Mouse (Mus musculus): ENCODE data around the gene Gm11032. TPM values are rescaled to one million over a fixed set of nuclear protein-coding genes. Genes with fewer than 3 reads are reported as not detected.
"Not testable (repeated sequence)": the region's sequence is repeated elsewhere in the genome, so short reads cannot be mapped to it uniquely, and the experiment has no call there.

Gm11032 gene
- polyA plus RNA-seq, 1 experiment: not detected

GRCm38 (mm10) chr11:4637534-4638234, 17.8 kb downstream of the Gm11032 start, which contains the start of gene Ascc2:
Ascc2 (plus strand) TSS chr11:4637747.
- Histone ChIP-seq H3K27me3 (ENCODE audit: control insufficient read depth, insufficient read depth, low read length) (no peaks in the 10 kb centered on the region), H3K27ac (ENCODE audit: insufficient read depth, low read depth, low read length) (peak within 1 kb of the TSS; percentile 80), H3K4me1 (ENCODE audit: control insufficient read depth, insufficient read depth, insufficient read length, low read length) (peaks cover 11% of the 10 kb centered on the region; the same call in 1 of the 2 replicates), H3K36me3 (ENCODE audit: control insufficient read depth, insufficient read depth, low read length) (peaks cover 8% of the 10 kb centered on the region; the same call in 1 of the 2 replicates), H3K4me3 (ENCODE audit: low read depth, low read length) (peak within 1 kb of the TSS; percentile 86)
- TF ChIP-seq POLR2A (IDR thresholded peaks at IDR 0.05; ENCODE audit: low read depth, low read length) (peak; percentile 61), CTCF (IDR thresholded peaks at IDR 0.05; ENCODE audit: extremely low read depth, insufficient read length, insufficient replicate concordance, low read depth, low read length) (no peak)
- WGBS: under 1% methylated on average over 35 of the region's 35 CpGs

- TF ChIP-seq CTCF (IDR thresholded peaks at IDR 0.05; ENCODE audit: extremely low read depth, insufficient read length, insufficient replicate concordance, low read depth, low read length): no peak
- TF ChIP-seq POLR2A (IDR thresholded peaks at IDR 0.05; ENCODE audit: low read depth, low read length): no peak
- Histone ChIP-seq H3K36me3 (ENCODE audit: control insufficient read depth, insufficient read depth, low read length) (peaks cover 8% of the 10 kb centered on the region; the same call in 1 of the 2 replicates), H3K27ac (ENCODE audit: insufficient read depth, low read depth, low read length) (peak overlapping the region; percentile 80), H3K4me3 (ENCODE audit: low read depth, low read length) (peak overlapping the region; percentile 23; the same call in 1 of the 2 replicates), H3K27me3 (ENCODE audit: control insufficient read depth, insufficient read depth, low read length) (no peaks in the 10 kb centered on the region), H3K4me1 (ENCODE audit: control insufficient read depth, insufficient read depth, insufficient read length, low read length) (peaks cover 11% of the 10 kb centered on the region; the same call in 1 of the 2 replicates)
- WGBS: 4% methylated on average over 7 of the region's 7 CpGs
These were observed 18.4 kb downstream of the Gm11032 start for GRCm38 (mm10) chr11:4638261-4638660.

- Histone ChIP-seq H3K27me3 (ENCODE audit: control insufficient read depth, insufficient read depth, low read length) (no peaks in the 10 kb centered on the region), H3K4me1 (ENCODE audit: control insufficient read depth, insufficient read depth, insufficient read length, low read length) (peaks cover 11% of the 10 kb centered on the region; the same call in 1 of the 2 replicates)
These were observed 21.3 kb downstream of the Gm11032 start for GRCm38 (mm10) chr11:4641185-4641584.

GRCm38 (mm10) chr11:4643722-4644121, 23.9 kb downstream of the Gm11032 start:
- Histone ChIP-seq H3K36me3 (ENCODE audit: control insufficient read depth, insufficient read depth, low read length) (peaks cover 30% of the 10 kb centered on the region), H3K4me3 (ENCODE audit: low read depth, low read length) (no peak overlapping the region), H3K4me1 (ENCODE audit: control insufficient read depth, insufficient read depth, insufficient read length, low read length) (peaks cover 6% of the 10 kb centered on the region; the same call in 1 of the 2 replicates), H3K27me3 (ENCODE audit: control insufficient read depth, insufficient read depth, low read length) (no peaks in the 10 kb centered on the region), H3K27ac (ENCODE audit: insufficient read depth, low read depth, low read length) (no peak overlapping the region)
- 83% methylated on average over 5 of the region's 5 CpGs for WGBS
- TF ChIP-seq CTCF (IDR thresholded peaks at IDR 0.05; ENCODE audit: extremely low read depth, insufficient read length, insufficient replicate concordance, low read depth, low read length) (no peak), POLR2A (IDR thresholded peaks at IDR 0.05; ENCODE audit: low read depth, low read length) (no peak)

More at GRCm38 (mm10) chr11:4641185-4641584, 21.3 kb downstream of the Gm11032 start:
- TF ChIP-seq CTCF (IDR thresholded peaks at IDR 0.05; ENCODE audit: extremely low read depth, insufficient read length, insufficient replicate concordance, low read depth, low read length) (no peak), POLR2A (IDR thresholded peaks at IDR 0.05; ENCODE audit: low read depth, low read length) (no peak)
- Histone ChIP-seq H3K36me3 (ENCODE audit: control insufficient read depth, insufficient read depth, low read length) (peaks cover 11% of the 10 kb centered on the region), H3K4me3 (ENCODE audit: low read depth, low read length) (no peak overlapping the region), H3K27ac (ENCODE audit: insufficient read depth, low read depth, low read length) (no peak overlapping the region)

GRCm38 (mm10) chr11:4645180-4645579, 25.3 kb downstream of the Gm11032 start:
- H3K4me1 ChIP-seq (ENCODE audit: control insufficient read depth, insufficient read depth, insufficient read length, low read length); H3K4me3 ChIP-seq (ENCODE audit: low read depth, low read length); H3K27ac ChIP-seq (ENCODE audit: insufficient read depth, low read depth, low read length); H3K27me3 ChIP-seq (ENCODE audit: control insufficient read depth, insufficient read depth, low read length): not testable (repeated sequence)
- 86% methylated on average over 6 of the region's 6 CpGs for WGBS
- H3K36me3 ChIP-seq (ENCODE audit: control insufficient read depth, insufficient read depth, low read length): peaks cover 43% of the 10 kb centered on the region

GRCm38 (mm10) chr11:4646409-4646808, 26.5 kb downstream of the Gm11032 start:
- WGBS: 83% methylated on average over 9 of the region's 9 CpGs
- H3K36me3 ChIP-seq (ENCODE audit: control insufficient read depth, insufficient read depth, low read length): peaks cover 45% of the 10 kb centered on the region
- TF ChIP-seq POLR2A (IDR thresholded peaks at IDR 0.05; ENCODE audit: low read depth, low read length) (no peak), CTCF (IDR thresholded peaks at IDR 0.05; ENCODE audit: extremely low read depth, insufficient read length, insufficient replicate concordance, low read depth, low read length) (no peak)
- no peak overlapping the region for H3K27ac ChIP-seq (ENCODE audit: insufficient read depth, low read depth, low read length)
- H3K27me3 ChIP-seq (ENCODE audit: control insufficient read depth, insufficient read depth, low read length): no peaks in the 10 kb centered on the region
- no peak overlapping the region for H3K4me3 ChIP-seq (ENCODE audit: low read depth, low read length)
- no peaks in the 10 kb centered on the region for H3K4me1 ChIP-seq (ENCODE audit: control insufficient read depth, insufficient read depth, insufficient read length, low read length)

- WGBS: 29% methylated on average over 1 of the region's 1 CpGs
- no peak overlapping the region for H3K27ac ChIP-seq (ENCODE audit: insufficient read depth, low read depth, low read length)
- peaks cover 8% of the 10 kb centered on the region; the same call in 1 of the 2 replicates for H3K4me1 ChIP-seq (ENCODE audit: control insufficient read depth, insufficient read depth, insufficient read length, low read length)
- TF ChIP-seq CTCF (IDR thresholded peaks at IDR 0.05; ENCODE audit: extremely low read depth, insufficient read length, insufficient replicate concordance, low read depth, low read length) (no peak), POLR2A (IDR thresholded peaks at IDR 0.05; ENCODE audit: low read depth, low read length) (no peak)
- peaks cover 45% of the 10 kb centered on the region for H3K36me3 ChIP-seq (ENCODE audit: control insufficient read depth, insufficient read depth, low read length)
- H3K4me3 ChIP-seq (ENCODE audit: low read depth, low read length): no peak overlapping the region
- H3K27me3 ChIP-seq (ENCODE audit: control insufficient read depth, insufficient read depth, low read length): no peaks in the 10 kb centered on the region
These were observed 40.0 kb downstream of the Gm11032 start for GRCm38 (mm10) chr11:4659818-4660217.

Data from small intestine, adult 2 months (tissue).